Mouse (Mus musculus): ENCODE measurements around the gene Treml4. TPM values are rescaled to one million over a fixed set of nuclear protein-coding genes. Genes with fewer than 3 reads are reported as not detected.

Treml4 gene
- polyA plus RNA-seq, 1 experiment = 0.16 TPM

GRCm38 (mm10) chr17:48272598-48272997 is 8.5 kb downstream of the Treml4 start:
- Histone ChIP-seq H3K36me3 (ENCODE audit: control insufficient read depth, insufficient read depth, low read length) (no peaks in the 10 kb centered on the region), H3K4me1 (ENCODE audit: control insufficient read depth, insufficient read depth, low read length) (no peaks in the 10 kb centered on the region), H3K27ac (ENCODE audit: control insufficient read depth, insufficient read depth, low read depth, low read length) (no peak overlapping the region), H3K27me3 (ENCODE audit: control insufficient read depth, insufficient read depth, low read length) (no peaks in the 10 kb centered on the region), H3K4me3 (ENCODE audit: control insufficient read depth, low read depth, low read length) (no peak overlapping the region)
- no peak for TF ChIP-seq POLR2A (IDR thresholded peaks at IDR 0.05; ENCODE audit: control insufficient read depth, low read depth, low read length)
- TF ChIP-seq CTCF (IDR thresholded peaks at IDR 0.05; ENCODE audit: control insufficient read depth, insufficient read depth, insufficient replicate concordance, low read depth, low read length) = no peak

- Histone ChIP-seq H3K4me3 (ENCODE audit: control insufficient read depth, low read depth, low read length) (no peak overlapping the region), H3K27ac (ENCODE audit: control insufficient read depth, insufficient read depth, low read depth, low read length) (no peak overlapping the region), H3K27me3 (ENCODE audit: control insufficient read depth, insufficient read depth, low read length) (no peaks in the 10 kb centered on the region), H3K36me3 (ENCODE audit: control insufficient read depth, insufficient read depth, low read length) (no peaks in the 10 kb centered on the region), H3K4me1 (ENCODE audit: control insufficient read depth, insufficient read depth, low read length) (no peaks in the 10 kb centered on the region)
- TF ChIP-seq POLR2A (IDR thresholded peaks at IDR 0.05; ENCODE audit: control insufficient read depth, low read depth, low read length) = no peak
Observed at GRCm38 (mm10) chr17:48274098-48274497, 10.0 kb downstream of the Treml4 start.

GRCm38 (mm10) chr17:48274885-48275284 is 10.8 kb downstream of the Treml4 start:
- H3K36me3 ChIP-seq (ENCODE audit: control insufficient read depth, insufficient read depth, low read length) = no peaks in the 10 kb centered on the region
- no peaks in the 10 kb centered on the region for H3K27me3 ChIP-seq (ENCODE audit: control insufficient read depth, insufficient read depth, low read length)
- H3K4me3 ChIP-seq (ENCODE audit: control insufficient read depth, low read depth, low read length) = no peak overlapping the region
- H3K27ac ChIP-seq (ENCODE audit: control insufficient read depth, insufficient read depth, low read depth, low read length) = no peak overlapping the region
- no peaks in the 10 kb centered on the region for H3K4me1 ChIP-seq (ENCODE audit: control insufficient read depth, insufficient read depth, low read length)
- TF ChIP-seq POLR2A (IDR thresholded peaks at IDR 0.05; ENCODE audit: control insufficient read depth, low read depth, low read length) (no peak), CTCF (IDR thresholded peaks at IDR 0.05; ENCODE audit: control insufficient read depth, insufficient read depth, insufficient replicate concordance, low read depth, low read length) (peak; percentile 29; the same call in 1 of the 2 replicates)

- Histone ChIP-seq H3K4me3 (ENCODE audit: control insufficient read depth, low read depth, low read length) (no peak overlapping the region), H3K36me3 (ENCODE audit: control insufficient read depth, insufficient read depth, low read length) (no peaks in the 10 kb centered on the region), H3K4me1 (ENCODE audit: control insufficient read depth, insufficient read depth, low read length) (no peaks in the 10 kb centered on the region), H3K27ac (ENCODE audit: control insufficient read depth, insufficient read depth, low read depth, low read length) (no peak overlapping the region), H3K27me3 (ENCODE audit: control insufficient read depth, insufficient read depth, low read length) (no peaks in the 10 kb centered on the region)
- no peak for TF ChIP-seq CTCF (IDR thresholded peaks at IDR 0.05; ENCODE audit: control insufficient read depth, insufficient read depth, insufficient replicate concordance, low read depth, low read length)
- no peak for TF ChIP-seq POLR2A (IDR thresholded peaks at IDR 0.05; ENCODE audit: control insufficient read depth, low read depth, low read length)
Observed at GRCm38 (mm10) chr17:48275736-48276135, 11.6 kb downstream of the Treml4 start.

- peaks cover 6% of the 10 kb centered on the region for H3K4me1 ChIP-seq (ENCODE audit: control insufficient read depth, insufficient read depth, low read length)
- TF ChIP-seq CTCF (IDR thresholded peaks at IDR 0.05; ENCODE audit: control insufficient read depth, insufficient read depth, insufficient replicate concordance, low read depth, low read length) (no peak), POLR2A (IDR thresholded peaks at IDR 0.05; ENCODE audit: control insufficient read depth, low read depth, low read length) (no peak)
- H3K36me3 ChIP-seq (ENCODE audit: control insufficient read depth, insufficient read depth, low read length) = no peaks in the 10 kb centered on the region
- no peak overlapping the region for H3K27ac ChIP-seq (ENCODE audit: control insufficient read depth, insufficient read depth, low read depth, low read length)
- no peaks in the 10 kb centered on the region for H3K27me3 ChIP-seq (ENCODE audit: control insufficient read depth, insufficient read depth, low read length)
- no peak overlapping the region for H3K4me3 ChIP-seq (ENCODE audit: control insufficient read depth, low read depth, low read length)
Observed at GRCm38 (mm10) chr17:48278381-48278780, 14.3 kb downstream of the Treml4 start.

- TF ChIP-seq POLR2A (IDR thresholded peaks at IDR 0.05; ENCODE audit: control insufficient read depth, low read depth, low read length) (no peak), CTCF (IDR thresholded peaks at IDR 0.05; ENCODE audit: control insufficient read depth, insufficient read depth, insufficient replicate concordance, low read depth, low read length) (no peak)
- H3K4me1 ChIP-seq (ENCODE audit: control insufficient read depth, insufficient read depth, low read length) = peaks cover 6% of the 10 kb centered on the region
- H3K36me3 ChIP-seq (ENCODE audit: control insufficient read depth, insufficient read depth, low read length) = no peaks in the 10 kb centered on the region
- H3K27me3 ChIP-seq (ENCODE audit: control insufficient read depth, insufficient read depth, low read length) = no peaks in the 10 kb centered on the region
- no peak overlapping the region for H3K4me3 ChIP-seq (ENCODE audit: control insufficient read depth, low read depth, low read length)
- no peak overlapping the region for H3K27ac ChIP-seq (ENCODE audit: control insufficient read depth, insufficient read depth, low read depth, low read length)
Observed at GRCm38 (mm10) chr17:48279002-48279401, 14.9 kb downstream of the Treml4 start.

GRCm38 (mm10) chr17:48280943-48281738 is 17.0 kb downstream of the Treml4 start:
- Histone ChIP-seq H3K4me1 (ENCODE audit: control insufficient read depth, insufficient read depth, low read length) (peaks cover 6% of the 10 kb centered on the region), H3K27me3 (ENCODE audit: control insufficient read depth, insufficient read depth, low read length) (no peaks in the 10 kb centered on the region), H3K27ac (ENCODE audit: control insufficient read depth, insufficient read depth, low read depth, low read length) (no peak overlapping the region), H3K36me3 (ENCODE audit: control insufficient read depth, insufficient read depth, low read length) (no peaks in the 10 kb centered on the region), H3K4me3 (ENCODE audit: control insufficient read depth, low read depth, low read length) (no peak overlapping the region)
- TF ChIP-seq POLR2A (IDR thresholded peaks at IDR 0.05; ENCODE audit: control insufficient read depth, low read depth, low read length) (no peak), CTCF (IDR thresholded peaks at IDR 0.05; ENCODE audit: control insufficient read depth, insufficient read depth, insufficient replicate concordance, low read depth, low read length) (no peak)
